Mouse (Mus musculus) induced T-regulatory cell, adult 2 months (primary cell): ENCODE measurements around the gene Dmrt3.

Source experiments
- DNase-seq: peaks from one replicate; pipeline ENCODE4 v3.0.0-alpha.2; 2012; ENCODE audit warnings: low read depth

Gene Dmrt3

GRCm38 (mm10) chr19:25622291-25623251, 12.5 kb downstream of the Dmrt3 start:
- peak; percentile 54 for DNase-seq

GRCm38 (mm10) chr19:25628490-25628889, 18.4 kb downstream of the Dmrt3 start:
- DNase-seq = peak; percentile 52

- no peak for DNase-seq
Observed at GRCm38 (mm10) chr19:25635119-25635518, 25.0 kb downstream of the Dmrt3 start.

GRCm38 (mm10) chr19:25635622-25636244, 25.6 kb downstream of the Dmrt3 start:
- peak; percentile 24 for DNase-seq

- DNase-seq = no peak
Observed at GRCm38 (mm10) chr19:25638766-25639361, 28.8 kb downstream of the Dmrt3 start.

GRCm38 (mm10) chr19:25641786-25642185, 31.7 kb downstream of the Dmrt3 start:
- no peak for DNase-seq

- no peak for DNase-seq
Observed at GRCm38 (mm10) chr19:25647136-25647535, 37.0 kb downstream of the Dmrt3 start.

- no peak for DNase-seq
Observed at GRCm38 (mm10) chr19:25648701-25649100, 38.6 kb downstream of the Dmrt3 start.

GRCm38 (mm10) chr19:25650474-25650873, 40.4 kb downstream of the Dmrt3 start:
- DNase-seq = no peak

GRCm38 (mm10) chr19:25652560-25652959, 42.5 kb downstream of the Dmrt3 start:
- no peak for DNase-seq

GRCm38 (mm10) chr19:25654034-25654749, 44.1 kb downstream of the Dmrt3 start:
- no peak for DNase-seq

- no peak for DNase-seq
Observed at GRCm38 (mm10) chr19:25665486-25666339, 55.6 kb downstream of the Dmrt3 start.

GRCm38 (mm10) chr19:25667836-25668235, 57.7 kb downstream of the Dmrt3 start:
- no peak for DNase-seq

GRCm38 (mm10) chr19:25669593-25670248, 59.6 kb downstream of the Dmrt3 start:
- no peak for DNase-seq

- DNase-seq = no peak
Observed at GRCm38 (mm10) chr19:25670571-25671285, 60.6 kb downstream of the Dmrt3 start.

GRCm38 (mm10) chr19:25671681-25672080, 61.6 kb downstream of the Dmrt3 start:
- no peak for DNase-seq

GRCm38 (mm10) chr19:25672101-25672950, 62.2 kb downstream of the Dmrt3 start, which contains the start of gene Dmrt2:
Gene Dmrt2, plus strand, starts transcription at chr19:25672411.
- DNase-seq = peak; percentile 53
